Mouse (Mus musculus) stomach, postnatal 0 days (tissue): Measurements from ENCODE around the gene Il27. TPM values are rescaled to one million over a fixed set of nuclear protein-coding genes. Genes with fewer than 3 reads are reported as not detected.

Source experiments
- ATAC-seq: fragments of 200-750 bp; cut with Nextera tagmentation; 2 replicates; pipeline ENCODE4 v1.8.0; 2017; ENCODE audit not compliant: low FRiP score, low TSS enrichment
- DNase-seq: peaks from one replicate; pipeline ENCODE4 v3.0.0-alpha.2; 2016; ENCODE audit warnings: low spot score
- H3K27ac ChIP-seq: fragments of 300-500 bp; sonication (generic); replicated peaks from 2 replicates; pipeline ENCODE4 v1.5.1; 2014; ENCODE audit warnings: mild to moderate bottlenecking, control low read depth
- H3K27me3 ChIP-seq: fragments of 300-500 bp; sonication (generic); 2 replicates; pipeline ENCODE4 v1.6.1; 2014; ENCODE audit warnings: low read length; ENCODE audit not compliant: control insufficient read depth, insufficient read depth
- H3K36me3 ChIP-seq: fragments of 300-500 bp; sonication (generic); 2 replicates; pipeline ENCODE4 v1.6.1; 2014; ENCODE audit warnings: low read length, mixed read lengths; ENCODE audit not compliant: control insufficient read depth, insufficient read depth
- H3K4me1 ChIP-seq: fragments of 300-500 bp; sonication (generic); replicated peaks from 2 replicates; pipeline ENCODE4 v1.6.1; 2014; ENCODE audit warnings: antibody characterized with exemption; ENCODE audit not compliant: control insufficient read depth, insufficient read depth
- H3K4me2 ChIP-seq: fragments of 300-500 bp; sonication (generic); replicated peaks from 2 replicates; pipeline ENCODE4 v1.6.1; 2014; ENCODE audit warnings: low read depth, mild to moderate bottlenecking, control low read depth, moderate library complexity
- H3K4me3 ChIP-seq: fragments of 300-500 bp; sonication (generic); 2 replicates; pipeline ENCODE4 v1.5.1; 2014; ENCODE audit warnings: low read depth, low read length, control low read depth
- H3K9ac ChIP-seq: fragments of 300-500 bp; sonication (generic); 2 replicates; pipeline ENCODE4 v1.6.1; 2014; ENCODE audit warnings: mild to moderate bottlenecking, low read length, control low read depth, mixed read lengths
- H3K9me3 ChIP-seq: fragments of 300-500 bp; sonication (generic); 2 replicates; pipeline ENCODE4 v1.6.1; 2016; ENCODE audit warnings: low read length; ENCODE audit not compliant: control insufficient read depth
- CTCF ChIP-seq: IDR thresholded peaks from 2 replicates; pipeline ENCODE4 v1.5.1; 2016; ENCODE audit warnings: antibody characterized with exemption, low read depth, mild to moderate bottlenecking, moderate library complexity
- EP300 ChIP-seq: optimal IDR thresholded peaks from 2 replicates; pipeline ENCODE3; 2016; ENCODE audit warnings: antibody characterized with exemption
- WGBS: fragments of 180-500 bp; shearing (Covaris S2); extraction: QIAGEN DNeasy Blood & Tissue Kit; methylation state at CpG from one replicate; pipeline ENCODE4 v1.1.7; 2014; 5-methylcytosine and 5-hydroxymethylcytosine counted together
- polyA plus RNA-seq: library from polyadenylated mRNA; unstranded; fragments of >200 nt; fragmentation: Nextera tagmentation; extraction: Ambion mirVana; gene quantifications from 2 replicates; pipeline ENCODE4 v1.2.1, GENCODE M21; 2015

Il27 gene
- polyA plus RNA-seq, 1 experiment from 2014 or later, result 0.10 TPM

DNA sequence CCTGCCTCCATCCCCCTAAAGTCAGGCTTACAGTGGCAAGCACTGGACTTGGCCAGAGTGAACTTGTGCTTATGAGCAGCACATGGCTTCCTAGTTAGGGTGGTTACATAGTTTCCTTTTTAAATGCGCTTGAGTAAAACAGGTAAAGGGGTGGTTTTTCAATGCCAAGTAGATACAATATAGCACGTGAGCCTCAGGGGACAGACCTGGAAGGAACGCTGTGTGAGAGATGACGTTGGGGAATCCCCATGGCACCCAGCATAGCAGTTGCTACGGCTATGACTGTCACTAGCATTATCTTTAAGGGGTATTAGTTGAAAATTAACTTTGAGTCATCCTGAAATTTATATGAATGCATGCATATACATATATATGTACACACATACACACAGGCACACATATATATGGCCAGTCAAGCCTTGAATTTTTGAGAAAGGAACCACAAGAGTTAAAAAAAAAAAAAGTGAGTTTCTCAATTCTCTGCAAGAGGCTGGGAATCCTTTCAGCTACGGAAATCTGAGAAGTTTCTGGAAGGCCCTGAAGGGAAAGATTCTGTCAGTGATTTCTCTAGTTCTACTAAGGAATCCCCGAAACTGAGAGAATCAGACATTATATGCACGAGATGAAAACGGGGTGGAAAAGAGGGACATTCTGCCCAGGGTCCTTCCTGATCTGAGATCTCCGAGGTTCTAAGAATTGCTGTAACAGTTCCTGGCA, 25.0 kb upstream of the Il27 start:
- no peak for TF ChIP-seq CTCF
- TF ChIP-seq EP300, result no peak
- Histone ChIP-seq H3K9ac (no peak overlapping the region), H3K9me3 (no peaks in the 10 kb centered on the region), H3K27me3 (no peaks in the 10 kb centered on the region), H3K4me3 (no peak overlapping the region), H3K4me1 (no peaks in the 10 kb centered on the region), H3K36me3 (no peaks in the 10 kb centered on the region), H3K4me2 (no peak overlapping the region), H3K27ac (no peak overlapping the region)
- DNase-seq (no peak), ATAC-seq (no peak)
- WGBS, result 59% methylated on average over 10 of the region's 10 CpGs

DNA sequence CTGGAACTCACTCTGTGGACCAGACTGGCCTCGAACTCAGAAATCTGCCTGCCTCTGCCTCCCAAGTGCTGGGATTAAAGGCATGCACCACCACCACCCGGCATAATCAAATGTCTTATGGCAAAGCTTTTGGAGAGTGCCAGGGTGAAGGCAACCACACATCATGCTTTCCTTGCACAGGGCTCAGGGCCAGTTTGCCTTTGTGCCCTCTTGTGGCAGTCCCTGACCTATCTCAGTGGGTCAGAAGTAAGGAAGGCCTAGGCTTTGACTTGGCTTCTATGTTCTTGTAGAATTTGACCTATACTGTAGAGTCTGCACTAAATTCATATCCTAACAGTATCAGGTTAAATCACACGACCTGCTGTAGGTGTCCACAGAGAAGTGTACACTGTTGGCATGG, 22.0 kb upstream of the Il27 start:
- DNase-seq (no peak), ATAC-seq (no peak)
- Histone ChIP-seq H3K36me3 (no peaks in the 10 kb centered on the region), H3K4me2 (no peak overlapping the region), H3K9me3 (no peaks in the 10 kb centered on the region), H3K4me3 (no peak overlapping the region), H3K9ac (no peak overlapping the region), H3K4me1 (no peaks in the 10 kb centered on the region), H3K27ac (no peak overlapping the region), H3K27me3 (no peaks in the 10 kb centered on the region)
- no peak for TF ChIP-seq CTCF
- TF ChIP-seq EP300, result no peak
- WGBS, result 66% methylated on average over 3 of the region's 3 CpGs

- Histone ChIP-seq H3K4me1 (no peaks in the 10 kb centered on the region), H3K36me3 (no peaks in the 10 kb centered on the region), H3K9ac (no peak overlapping the region), H3K27me3 (no peaks in the 10 kb centered on the region), H3K27ac (no peak overlapping the region), H3K4me2 (no peak overlapping the region), H3K4me3 (no peak overlapping the region), H3K9me3 (no peaks in the 10 kb centered on the region)
- no peak for DNase-seq
- TF ChIP-seq EP300 (no peak), CTCF (no peak)
- no peak for ATAC-seq
- WGBS, result 81% methylated on average over 3 of the region's 3 CpGs
Measured at GRCm38 (mm10) chr7:126612736-126613135, 18.0 kb upstream of the Il27 start.

- 77% methylated on average over 5 of the region's 5 CpGs for WGBS
- DNase-seq, result no peak
- Histone ChIP-seq H3K9me3 (no peaks in the 10 kb centered on the region), H3K4me3 (no peak overlapping the region), H3K27me3 (no peaks in the 10 kb centered on the region), H3K4me2 (no peak overlapping the region), H3K27ac (no peak overlapping the region), H3K4me1 (no peaks in the 10 kb centered on the region), H3K9ac (no peak overlapping the region), H3K36me3 (no peaks in the 10 kb centered on the region)
- TF ChIP-seq EP300, result no peak
- TF ChIP-seq CTCF, result no peak
- ATAC-seq, result no peak
Measured at GRCm38 (mm10) chr7:126607796-126608195, 13.1 kb upstream of the Il27 start.

DNA sequence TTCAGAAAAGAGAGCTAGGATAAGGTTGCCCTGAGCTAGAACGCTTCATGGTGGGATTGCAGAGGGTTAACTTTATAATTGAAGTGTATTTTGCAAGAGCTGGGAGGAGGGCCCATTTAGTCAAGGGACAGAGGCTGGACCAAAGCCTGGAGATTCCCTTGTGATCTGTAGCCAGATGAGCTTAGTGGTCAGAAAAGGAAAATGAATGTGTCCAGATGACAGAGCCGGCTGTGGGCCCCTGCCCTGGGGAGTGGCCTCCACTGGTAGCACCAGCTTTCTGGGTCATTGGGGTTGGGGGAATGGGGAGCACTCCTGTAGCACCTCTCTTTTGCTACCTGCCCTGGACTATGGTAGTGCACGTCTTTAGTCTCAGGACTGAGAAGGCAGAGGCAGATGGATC, 12.3 kb upstream of the Il27 start:
- H3K36me3 ChIP-seq, result no peaks in the 10 kb centered on the region
- H3K4me1 ChIP-seq, result no peaks in the 10 kb centered on the region
- H3K9me3 ChIP-seq, result no peaks in the 10 kb centered on the region
- H3K27me3 ChIP-seq, result no peaks in the 10 kb centered on the region
- WGBS, result 45% methylated on average over 3 of the region's 3 CpGs
- no peak for TF ChIP-seq CTCF
- H3K9ac ChIP-seq, result no peak overlapping the region
- DNase-seq (no peak), ATAC-seq (peak; percentile 61; the same call in 1 of the 2 replicates)
- peak overlapping the region; percentile 45; the same call in 1 of the 2 replicates for H3K27ac ChIP-seq
- H3K4me3 ChIP-seq, result no peak overlapping the region
- no peak overlapping the region for H3K4me2 ChIP-seq

- Histone ChIP-seq H3K27ac (peak overlapping the region; percentile 61), H3K36me3 (no peaks in the 10 kb centered on the region), H3K4me1 (no peaks in the 10 kb centered on the region), H3K27me3 (no peaks in the 10 kb centered on the region), H3K4me2 (no peak overlapping the region), H3K9me3 (no peaks in the 10 kb centered on the region), H3K4me3 (no peak overlapping the region), H3K9ac (no peak overlapping the region)
- ATAC-seq (no peak), DNase-seq (no peak)
- no peak for TF ChIP-seq EP300
- no peak for TF ChIP-seq CTCF
- 61% methylated on average over 5 of the region's 5 CpGs for WGBS
Measured at GRCm38 (mm10) chr7:126606611-126607010, 11.9 kb upstream of the Il27 start.
